Comparison of ENCODE assay signal across 24 mouse cellular contexts in genomic region chr11:58281970-58282496, GRCm38 (mm10). TPM values are rescaled to one million over a fixed set of nuclear protein-coding genes. Genes with fewer than 3 reads are reported as not detected.
DNase-seq lines count a peak whose midpoint lies in the region; ATAC-seq and TF ChIP-seq lines count a peak whose summit lies in the region.
"Had no signal": no experiment of that assay in that cellular context is flagged by ENCODE, and none has a peak within 500 bp of the region (broad histone marks: within the 10 kb centered on the region; RNA-seq: fewer than 3 reads in every experiment).

No protein-coding gene starts in this region.

- no peak for TF ChIP-seq EP300 in liver, postnatal 0 days (IDR thresholded peaks at IDR 0.05; ENCODE audit: low read depth)

- H3K4me1 ChIP-seq in liver, postnatal 0 days (ENCODE audit: insufficient read depth), result no peaks in the 10 kb centered on the region
- no peaks in the 10 kb centered on the region for H3K4me1 ChIP-seq in liver, embryonic 12.5 days
- no peaks in the 10 kb centered on the region for H3K4me1 ChIP-seq in heart, embryonic 11.5 days (ENCODE audit: control insufficient read depth, insufficient read depth, low read length)
- H3K4me1 ChIP-seq: embryonic facial prominence, embryonic 10.5 days; forebrain, embryonic 13.5 days; heart, embryonic 10.5 days; heart, embryonic 15.5 days; hindbrain, embryonic 12.5 days had no signal

- 0 out of 2 replicates have a peak overlapping the region, but pooled peaks have one; percentile 26 for H3K4me2 ChIP-seq in liver, postnatal 0 days (ENCODE audit: low read depth, low read length)
- no peak overlapping the region for H3K4me2 ChIP-seq in liver, embryonic 12.5 days
- H3K4me2 ChIP-seq in heart, embryonic 11.5 days, result no peak overlapping the region
- H3K4me2 ChIP-seq: forebrain, embryonic 13.5 days; heart, embryonic 15.5 days; hindbrain, embryonic 12.5 days had no signal

- 69% methylated on average over 13 of the region's 13 CpGs for WGBS in liver, postnatal 0 days (ENCODE audit: insufficient replicate concordance)
- 64% methylated on average over 13 of the region's 13 CpGs for WGBS in liver, embryonic 12.5 days (ENCODE audit: insufficient replicate concordance)
- 80% methylated on average over 13 of the region's 13 CpGs for WGBS in heart, embryonic 11.5 days (ENCODE audit: insufficient replicate concordance)

- H3K9ac ChIP-seq in liver, postnatal 0 days (replicated peaks), result no peak overlapping the region
- H3K9ac ChIP-seq in liver, embryonic 12.5 days, result no peak overlapping the region
- H3K9ac ChIP-seq in heart, embryonic 11.5 days (ENCODE audit: low read depth, low read length), result no peak overlapping the region
- H3K9ac ChIP-seq: forebrain, embryonic 13.5 days; forebrain, postnatal 0 days; heart, embryonic 15.5 days; hindbrain, embryonic 12.5 days had no signal

- no peak for DNase-seq in liver, postnatal 0 days
- DNase-seq in heart, postnatal 25 days (ENCODE audit: low spot score), result no peak
- no peak for DNase-seq in heart, adult 9 months (ENCODE audit: low spot score in 2 of 2)
- DNase-seq: adrenal gland, adult 8-10 months; adrenal gland, postnatal 36 days; cerebellum, adult 11-12 months; cerebellum, adult 9-10 months; cerebellum, postnatal 25 days; forebrain, postnatal 0 days; gastrocnemius, postnatal 14 days; heart, adult 11 months; heart, postnatal 14 days had no signal

- intact Hi-C loops in heart, postnatal 25 days (cut with DNase I), result no loop called here

- H3K9me3 ChIP-seq in liver, postnatal 0 days (ENCODE audit: low read length), result no peaks in the 10 kb centered on the region
- H3K9me3 ChIP-seq in liver, embryonic 12.5 days (replicated peaks), result no peaks in the 10 kb centered on the region
- no peaks in the 10 kb centered on the region for H3K9me3 ChIP-seq in heart, embryonic 11.5 days (replicated peaks; ENCODE audit: control insufficient read depth, low read length)
- H3K9me3 ChIP-seq: embryonic facial prominence, embryonic 10.5 days; forebrain, embryonic 13.5 days; heart, embryonic 10.5 days; heart, embryonic 15.5 days; hindbrain, embryonic 12.5 days had no signal

- no peaks in the 10 kb centered on the region for H3K36me3 ChIP-seq in liver, postnatal 0 days (replicated peaks; ENCODE audit: insufficient read depth, low read length)
- no peaks in the 10 kb centered on the region for H3K36me3 ChIP-seq in liver, embryonic 12.5 days
- H3K36me3 ChIP-seq in heart, embryonic 11.5 days (ENCODE audit: control insufficient read depth, insufficient read depth, low read length), result no peaks in the 10 kb centered on the region
- H3K36me3 ChIP-seq: embryonic facial prominence, embryonic 10.5 days; heart, embryonic 10.5 days; heart, embryonic 15.5 days; hindbrain, embryonic 12.5 days had no signal

- no peaks in the 10 kb centered on the region for H3K27me3 ChIP-seq in liver, postnatal 0 days (ENCODE audit: insufficient read depth, low read length)
- peaks cover 12% of the 10 kb centered on the region; the same call in 1 of the 2 replicates for H3K27me3 ChIP-seq in liver, embryonic 12.5 days (replicated peaks)
- no peaks in the 10 kb centered on the region for H3K27me3 ChIP-seq in heart, embryonic 11.5 days (ENCODE audit: control insufficient read depth, insufficient read depth, low read length)
- H3K27me3 ChIP-seq: forebrain, embryonic 13.5 days; hindbrain, embryonic 12.5 days had no signal

- H3K27ac ChIP-seq in liver, postnatal 0 days (ENCODE audit: low read depth), result no peak overlapping the region
- H3K27ac ChIP-seq in liver, embryonic 12.5 days, result no peak overlapping the region
- no peak overlapping the region for H3K27ac ChIP-seq in heart, embryonic 11.5 days (ENCODE audit: low read depth, low read length)
- H3K27ac ChIP-seq: embryonic facial prominence, embryonic 10.5 days; forebrain, embryonic 13.5 days; heart, embryonic 10.5 days; heart, embryonic 15.5 days; hindbrain, embryonic 12.5 days had no signal

- TF ChIP-seq CTCF in liver, postnatal 0 days (IDR thresholded peaks at IDR 0.05; ENCODE audit: low read depth), result no peak

- no peak for ATAC-seq in liver, postnatal 0 days
- no peak for ATAC-seq in liver, embryonic 12.5 days
- 0 out of 2 replicates have a peak, but pooled peaks have one; percentile 45 for ATAC-seq in common myeloid progenitor, adult 5-6 weeks (replicated peaks; ENCODE audit: low read depth, poor library complexity, severe bottlenecking)
- ATAC-seq in megakaryocyte, adult 5-6 weeks (ENCODE audit: poor library complexity, severe bottlenecking), result 0 out of 2 replicates have a peak, but pooled peaks have one; percentile 12
- no peak for ATAC-seq in heart, embryonic 11.5 days (replicated peaks; ENCODE audit: insufficient number of reproducible peaks, low FRiP score, low TSS enrichment)
- ATAC-seq: forebrain, embryonic 13.5 days; forebrain, postnatal 0 days; hindbrain, embryonic 16.5 days had no signal

- no peak overlapping the region for H3K4me3 ChIP-seq in liver, postnatal 0 days (ENCODE audit: low read depth, low read length)
- H3K4me3 ChIP-seq in liver, embryonic 12.5 days, result no peak overlapping the region
- H3K4me3 ChIP-seq in heart, embryonic 11.5 days (ENCODE audit: low read depth, low read length), result no peak overlapping the region
- H3K4me3 ChIP-seq: embryonic facial prominence, embryonic 10.5 days; forebrain, embryonic 13.5 days; heart, embryonic 10.5 days; heart, embryonic 15.5 days; hindbrain, embryonic 12.5 days had no signal

RNA-seq across cellular contexts. Expression of gene 4930438A08Rik, which starts 7.4 kb away (rescaled TPM):
- polyA plus RNA-seq in liver, postnatal 0 days (2015; fragmentation: Nextera tagmentation; extraction: Ambion mirVana), result 4.9 and 7.0 TPM in 2 replicates
- 0.14 and 0.43 TPM in 2 replicates for polyA plus RNA-seq in liver, embryonic 12.5 days (2016; fragmentation: Nextera tagmentation; extraction: Ambion mirVana)
- 0.41 and 0.92 TPM in 2 replicates for total RNA-seq in common myeloid progenitor, adult 5-6 weeks (2017)
- 12.5 and 18.7 TPM in 2 replicates for total RNA-seq in megakaryocyte, adult 5-6 weeks (2015)
- total RNA-seq in megakaryocyte, adult 5-6 weeks (2017), result 23.6 and 30.1 TPM in 2 replicates
- not detected for total RNA-seq in heart, postnatal 25 days (2021)
- not detected in 2 replicates for polyA plus RNA-seq in heart, embryonic 11.5 days (2014; fragmentation: Nextera tagmentation; extraction: Ambion mirVana)
- total RNA-seq: adrenal gland, adult 8-10 months; adrenal gland, postnatal 36 days; forebrain, postnatal 0 days; gastrocnemius, adult 18-20 months; gastrocnemius, postnatal 14 days; heart, postnatal 14 days had no signal
- polyA plus RNA-seq: embryonic facial prominence, embryonic 10.5 days; forebrain, embryonic 13.5 days; forebrain, postnatal 0 days; heart, embryonic 10.5 days; heart, embryonic 15.5 days; intestine, embryonic 14.5 days had no signal

RNA-seq across cellular contexts. Expression of gene Zfp692, which starts 24.8 kb away (rescaled TPM):
- polyA plus RNA-seq in liver, postnatal 0 days (2015; fragmentation: Nextera tagmentation; extraction: Ambion mirVana), result 3.3 and 4.0 TPM in 2 replicates
- polyA plus RNA-seq in liver, embryonic 12.5 days (2016; fragmentation: Nextera tagmentation; extraction: Ambion mirVana), result 18.2 and 18.5 TPM in 2 replicates
- 15.8 and 19.3 TPM in 2 replicates for total RNA-seq in common myeloid progenitor, adult 5-6 weeks (2017)
- total RNA-seq in megakaryocyte, adult 5-6 weeks (2015), result 5.6 and 9.7 TPM in 2 replicates
- total RNA-seq in megakaryocyte, adult 5-6 weeks (2017), result 8.6 and 9.2 TPM in 2 replicates
- total RNA-seq in heart, postnatal 25 days (2021), result 1 to 10 TPM; 3.7 to 4.1 TPM
- polyA plus RNA-seq in heart, embryonic 11.5 days (2014; fragmentation: Nextera tagmentation; extraction: Ambion mirVana), result 8.2 and 9.3 TPM in 2 replicates

RNA-seq across cellular contexts. Expression of gene Zfp672, which starts 48.1 kb away (rescaled TPM):
- 44.4 and 46.2 TPM in 2 replicates for polyA plus RNA-seq in liver, postnatal 0 days (2015; fragmentation: Nextera tagmentation; extraction: Ambion mirVana)
- polyA plus RNA-seq in liver, embryonic 12.5 days (2016; fragmentation: Nextera tagmentation; extraction: Ambion mirVana), result 50.1 and 50.4 TPM in 2 replicates
- 23.0 and 25.8 TPM in 2 replicates for total RNA-seq in common myeloid progenitor, adult 5-6 weeks (2017)
- total RNA-seq in megakaryocyte, adult 5-6 weeks (2015), result 26.9 and 28.8 TPM in 2 replicates
- total RNA-seq in megakaryocyte, adult 5-6 weeks (2017), result 14.7 and 19.2 TPM in 2 replicates
- 10 to 100 TPM; 42.9 to 43.5 TPM for total RNA-seq in heart, postnatal 25 days (2021)
- 31.2 and 33.8 TPM in 2 replicates for polyA plus RNA-seq in heart, embryonic 11.5 days (2014; fragmentation: Nextera tagmentation; extraction: Ambion mirVana)

RNA-seq across cellular contexts. Expression of gene Sh3bp5l, which starts 48.5 kb away (rescaled TPM):
- polyA plus RNA-seq in liver, postnatal 0 days (2015; fragmentation: Nextera tagmentation; extraction: Ambion mirVana), result 10.5 and 11.0 TPM in 2 replicates
- polyA plus RNA-seq in liver, embryonic 12.5 days (2016; fragmentation: Nextera tagmentation; extraction: Ambion mirVana), result 19.8 and 19.9 TPM in 2 replicates
- 12.7 and 13.5 TPM in 2 replicates for total RNA-seq in common myeloid progenitor, adult 5-6 weeks (2017)
- 3.8 and 4.1 TPM in 2 replicates for total RNA-seq in megakaryocyte, adult 5-6 weeks (2015)
- 13.6 and 20.5 TPM in 2 replicates for total RNA-seq in megakaryocyte, adult 5-6 weeks (2017)
- 10 to 100 TPM; 33.7 to 35.1 TPM for total RNA-seq in heart, postnatal 25 days (2021)
- 17.5 and 17.7 TPM in 2 replicates for polyA plus RNA-seq in heart, embryonic 11.5 days (2014; fragmentation: Nextera tagmentation; extraction: Ambion mirVana)

Comparison
In these comparisons a context has a peak if more than half of its experiments do, and no peak if none do; other contexts are left out.
1. ATAC-seq: peak in common myeloid progenitor, adult 5-6 weeks (single experiment) and megakaryocyte, adult 5-6 weeks (single experiment); none in liver, postnatal 0 days (single experiment), liver, embryonic 12.5 days (single experiment) and heart, embryonic 11.5 days (single experiment).